Comparison of ENCODE assay signal across 29 mouse cellular contexts in the genomic region with DNA sequence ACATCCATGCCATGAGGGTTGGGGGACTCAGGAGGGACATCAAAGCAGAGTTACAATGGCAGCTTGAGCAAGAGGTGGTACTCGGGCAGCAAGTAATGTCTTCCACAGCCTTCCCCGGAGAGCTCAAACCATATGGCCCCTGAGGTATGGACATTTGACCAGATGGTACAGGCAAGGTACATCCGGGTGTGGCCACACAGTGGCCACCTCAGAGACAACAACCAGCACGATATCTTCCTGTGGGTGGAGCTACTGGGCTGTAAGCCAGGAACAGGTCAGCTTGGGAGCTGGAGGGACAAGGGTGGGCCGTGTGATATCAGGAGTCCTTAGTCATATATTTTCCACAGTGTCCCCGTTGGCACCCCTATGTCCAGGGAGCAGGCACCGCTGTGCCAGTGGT. TPM values are rescaled to one million over a fixed set of nuclear protein-coding genes. Genes with fewer than 3 reads are reported as not detected.
DNase-seq lines count a peak whose midpoint lies in the region; ATAC-seq lines count a peak whose summit lies in the region.
"Had no signal": no experiment of that assay in that cellular context is flagged by ENCODE, and none has a peak within 500 bp of the region (broad histone marks: within the 10 kb centered on the region; RNA-seq: fewer than 3 reads in every experiment).

No protein-coding gene starts in this region.

- H3K27me3 ChIP-seq in megakaryocyte, embryonic 14.5 days (replicated peaks), result peaks cover 74% of the 10 kb centered on the region
- no peaks in the 10 kb centered on the region for H3K27me3 ChIP-seq in embryonic facial prominence, embryonic 11.5 days (ENCODE audit: control insufficient read depth, insufficient read depth, low read length)
- H3K27me3 ChIP-seq: embryonic facial prominence, embryonic 12.5 days; forebrain, embryonic 15.5 days; heart, embryonic 15.5 days; intestine, embryonic 15.5 days; limb, embryonic 13.5 days; lung, embryonic 15.5 days; midbrain, embryonic 15.5 days; neural tube, embryonic 15.5 days; stomach, embryonic 15.5 days had no signal

- no peak for ATAC-seq in megakaryocyte, adult 5-6 weeks (ENCODE audit: poor library complexity, severe bottlenecking)
- peak; percentile 49; the same call in 1 of the 2 replicates for ATAC-seq in embryonic facial prominence, embryonic 11.5 days (replicated peaks; ENCODE audit: insufficient number of reproducible peaks, low FRiP score, low TSS enrichment, low read depth)
- ATAC-seq: forebrain, embryonic 15.5 days; hindbrain, embryonic 16.5 days; intestine, embryonic 15.5 days; midbrain, embryonic 15.5 days had no signal

- H3K27ac ChIP-seq in embryonic facial prominence, embryonic 11.5 days (replicated peaks; ENCODE audit: low read depth, low read length), result no peak overlapping the region
- H3K27ac ChIP-seq: embryonic facial prominence, embryonic 12.5 days; forebrain, embryonic 15.5 days; heart, embryonic 10.5 days; heart, embryonic 15.5 days; intestine, embryonic 15.5 days; left cerebral cortex, adult 2 months; limb, embryonic 13.5 days; lung, embryonic 15.5 days; midbrain, embryonic 15.5 days; neural tube, embryonic 15.5 days; stomach, embryonic 15.5 days had no signal

- H3K9me3 ChIP-seq in megakaryocyte, embryonic 14.5 days, result no peaks in the 10 kb centered on the region
- H3K9me3 ChIP-seq in embryonic facial prominence, embryonic 11.5 days (replicated peaks; ENCODE audit: control insufficient read depth, low read length), result no peaks in the 10 kb centered on the region
- H3K9me3 ChIP-seq: embryonic facial prominence, embryonic 12.5 days; forebrain, embryonic 15.5 days; G1E; heart, embryonic 10.5 days; heart, embryonic 15.5 days; intestine, embryonic 15.5 days; limb, embryonic 13.5 days; lung, embryonic 15.5 days; midbrain, embryonic 15.5 days; neural tube, embryonic 15.5 days; stomach, embryonic 15.5 days had no signal

- H3K9ac ChIP-seq in embryonic facial prominence, embryonic 11.5 days (replicated peaks; ENCODE audit: low read length), result no peak overlapping the region
- H3K9ac ChIP-seq: embryonic facial prominence, embryonic 12.5 days; forebrain, embryonic 15.5 days; heart, embryonic 15.5 days; intestine, embryonic 15.5 days; limb, embryonic 13.5 days; lung, embryonic 15.5 days; midbrain, embryonic 15.5 days; neural tube, embryonic 15.5 days; stomach, embryonic 15.5 days had no signal

- WGBS in embryonic facial prominence, embryonic 11.5 days, result 79% methylated on average over 7 of the region's 7 CpGs

- H3K4me2 ChIP-seq in embryonic facial prominence, embryonic 11.5 days (ENCODE audit: low read depth, low read length), result no peak overlapping the region
- H3K4me2 ChIP-seq: embryonic facial prominence, embryonic 12.5 days; forebrain, embryonic 15.5 days; heart, embryonic 15.5 days; intestine, embryonic 15.5 days; limb, embryonic 13.5 days; liver, embryonic 11.5 days; lung, embryonic 15.5 days; midbrain, embryonic 15.5 days; neural tube, embryonic 15.5 days; stomach, embryonic 15.5 days had no signal

- H3K4me1 ChIP-seq in megakaryocyte, embryonic 14.5 days, result no peaks in the 10 kb centered on the region
- H3K4me1 ChIP-seq in embryonic facial prominence, embryonic 11.5 days (ENCODE audit: control insufficient read depth, insufficient read depth, low read length), result no peaks in the 10 kb centered on the region
- H3K4me1 ChIP-seq: embryonic facial prominence, embryonic 12.5 days; forebrain, embryonic 15.5 days; heart, embryonic 15.5 days; lung, embryonic 15.5 days; midbrain, embryonic 15.5 days; neural tube, embryonic 15.5 days; stomach, embryonic 15.5 days had no signal

- DNase-seq in cerebellum, adult 11-12 months, result peak; percentile 57
- no peak for DNase-seq in cerebellum, postnatal 14 days
- DNase-seq in embryonic facial prominence, embryonic 11.5 days (ENCODE audit: low spot score), result no peak
- DNase-seq in thymus, postnatal 25 days, result no peak
- no peak for DNase-seq in layer of hippocampus, postnatal 10 days (ENCODE audit: low spot score in 2 of 2)
- DNase-seq: adrenal gland, adult 8-10 months; gastrocnemius, postnatal 25 days; heart, adult 11 months; kidney, adult 9 months; kidney, postnatal 10 days; retina, postnatal 1 day; right cerebral cortex, postnatal 14 days had no signal

- no peaks in the 10 kb centered on the region for H3K36me3 ChIP-seq in megakaryocyte, embryonic 14.5 days (replicated peaks; ENCODE audit: low read length)
- H3K36me3 ChIP-seq in embryonic facial prominence, embryonic 11.5 days (replicated peaks; ENCODE audit: control insufficient read depth, insufficient read depth, low read depth, low read length), result no peaks in the 10 kb centered on the region
- H3K36me3 ChIP-seq: embryonic facial prominence, embryonic 12.5 days; forebrain, embryonic 15.5 days; G1E; heart, embryonic 10.5 days; heart, embryonic 15.5 days; intestine, embryonic 15.5 days; limb, embryonic 13.5 days; lung, embryonic 15.5 days; midbrain, embryonic 15.5 days; neural tube, embryonic 15.5 days; stomach, embryonic 15.5 days had no signal

- H3K4me3 ChIP-seq in megakaryocyte, embryonic 14.5 days (replicated peaks), result peak overlapping the region; percentile 5
- H3K4me3 ChIP-seq in embryonic facial prominence, embryonic 11.5 days (ENCODE audit: low read depth, low read length), result no peak overlapping the region
- H3K4me3 ChIP-seq: embryonic facial prominence, embryonic 12.5 days; forebrain, embryonic 15.5 days; heart, embryonic 10.5 days; heart, embryonic 15.5 days; intestine, embryonic 15.5 days; left cerebral cortex, adult 2 months; limb, embryonic 13.5 days; lung, embryonic 15.5 days; midbrain, embryonic 15.5 days; neural tube, embryonic 15.5 days; stomach, embryonic 15.5 days had no signal

RNA-seq across cellular contexts. Expression of gene Sspo, which starts 19.5 kb away (rescaled TPM):
- not detected in 2 replicates for polyA plus RNA-seq in megakaryocyte, embryonic 14.5 days (2012; ENCODE audit: insufficient read depth, low replicate concordance)
- total RNA-seq in megakaryocyte, adult 5-6 weeks (2015), result 0.02 TPM in 1 of 2 replicates, not detected in the other
- total RNA-seq in megakaryocyte, adult 5-6 weeks (2017), result not detected in 2 replicates
- 0.33 and 0.36 TPM in 2 replicates for polyA plus RNA-seq in embryonic facial prominence, embryonic 11.5 days (2014; fragmentation: Nextera tagmentation; extraction: Ambion mirVana)
- total RNA-seq in layer of hippocampus, postnatal 10 days (2021), result under 1 TPM; 0.21 to 0.58 TPM
- total RNA-seq: megakaryocyte-erythroid progenitor cell, adult 5-6 weeks had no signal
- polyA plus RNA-seq: G1E had no signal

RNA-seq across cellular contexts. Expression of gene Zfp467, which starts 21.9 kb away (rescaled TPM):
- polyA plus RNA-seq in megakaryocyte, embryonic 14.5 days (2012; ENCODE audit: insufficient read depth, low replicate concordance), result 1.2 and 13.4 TPM in 2 replicates
- 23.7 and 28.7 TPM in 2 replicates for total RNA-seq in megakaryocyte, adult 5-6 weeks (2015)
- total RNA-seq in megakaryocyte, adult 5-6 weeks (2017), result 7.4 and 9.0 TPM in 2 replicates
- polyA plus RNA-seq in embryonic facial prominence, embryonic 11.5 days (2014; fragmentation: Nextera tagmentation; extraction: Ambion mirVana), result 16.6 and 17.1 TPM in 2 replicates
- 10 to 100 TPM; 17.2 to 21.3 TPM for total RNA-seq in layer of hippocampus, postnatal 10 days (2021)
